Mouse (Mus musculus) T-helper 1 cell (primary cell): ENCODE results near the gene Hapln2.

ENCODE experiments used
- in situ Hi-C: fragments of 300-600 bp; cut with MboI, MseI; formaldehyde crosslinking; loops from one replicate; pipeline ENCODE4 v1.15.1; 2025; ENCODE audit warnings: high pct_unique_total_duplicates

The Hapln2 gene

GRCm38 (mm10) chr3:88005822-88006786, 21.3 kb downstream of the Hapln2 start:
- in situ Hi-C loops: no loop called here

DNA sequence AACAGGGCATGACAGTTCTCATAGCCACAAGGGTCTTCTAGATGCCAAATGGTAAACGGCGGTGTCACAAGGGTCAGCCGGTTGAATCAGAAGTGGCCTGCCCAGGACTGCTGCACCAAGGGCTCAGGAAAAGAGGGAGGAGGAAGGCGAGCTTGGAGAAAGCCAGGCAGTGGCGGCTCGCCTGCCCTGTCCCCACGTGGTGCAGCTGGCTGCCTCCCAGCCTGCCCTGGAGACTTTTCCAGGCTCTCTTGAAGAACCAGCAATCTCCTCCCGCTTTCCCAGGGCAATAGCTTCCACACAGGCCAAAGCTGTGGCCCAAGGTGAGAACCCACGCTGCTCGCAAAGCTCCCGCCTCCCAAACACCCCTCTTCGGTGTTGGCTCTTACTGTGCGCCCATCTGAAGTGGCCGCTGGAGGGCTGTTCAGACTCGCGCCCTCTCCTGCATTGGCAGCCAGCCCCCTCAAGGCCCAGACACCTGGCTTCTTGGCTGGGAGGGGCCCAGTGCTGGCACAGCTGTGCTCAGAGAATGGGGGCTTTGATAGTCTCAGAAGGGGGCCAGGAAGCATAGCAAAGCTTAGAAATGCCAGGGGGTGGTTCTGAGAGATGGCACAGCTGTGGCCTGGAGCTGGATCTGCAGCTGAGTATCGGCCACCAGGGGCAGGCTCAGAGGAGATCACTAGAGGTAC, 24.9 kb downstream of the Hapln2 start:
- in situ Hi-C loops: loop anchor here (5.0 kb wide), 1 partner anchor 70 kb away; no protein-coding TSS in a partner anchor

DNA sequence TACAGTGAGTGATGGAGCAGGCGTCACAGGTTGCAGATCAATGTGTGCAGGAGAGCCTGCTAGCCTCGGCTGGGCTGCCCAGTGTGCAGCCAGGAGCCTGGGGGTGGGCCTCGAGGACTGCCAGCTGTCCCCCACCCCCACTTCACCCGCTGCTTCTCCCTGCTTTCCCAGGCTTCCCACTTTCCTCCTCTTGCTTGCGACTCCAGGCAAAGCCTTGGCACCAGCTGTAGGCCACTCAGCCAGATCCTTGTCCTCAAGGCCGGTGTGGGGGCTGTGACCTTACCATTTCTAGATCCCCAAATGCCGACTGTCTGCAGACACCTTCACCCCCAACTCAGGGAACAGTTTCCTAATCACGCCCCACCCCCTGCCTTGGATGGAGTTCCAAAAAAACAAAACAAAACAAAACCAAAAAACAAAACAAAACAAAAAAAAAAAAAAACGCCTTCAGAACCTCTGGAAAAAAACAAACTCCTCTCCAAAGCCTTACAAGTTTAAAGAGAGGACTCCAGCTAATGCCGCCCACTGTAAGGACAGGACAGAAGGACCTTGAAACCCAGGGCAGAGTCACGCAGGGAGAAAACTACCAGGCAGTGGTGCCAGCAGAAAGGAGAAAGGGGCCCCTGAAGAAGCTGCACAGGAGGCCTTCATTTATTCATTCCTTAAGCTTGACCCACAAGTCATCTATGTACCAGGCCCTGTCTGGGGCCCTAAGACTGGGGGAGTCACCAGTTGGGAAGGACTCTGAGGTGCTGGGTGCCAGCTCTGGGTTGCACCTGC, 26.4 kb downstream of the Hapln2 start:
- in situ Hi-C loops: loop anchor here (5.0 kb wide), 1 partner anchor 71 kb away; no protein-coding TSS in a partner anchor

DNA sequence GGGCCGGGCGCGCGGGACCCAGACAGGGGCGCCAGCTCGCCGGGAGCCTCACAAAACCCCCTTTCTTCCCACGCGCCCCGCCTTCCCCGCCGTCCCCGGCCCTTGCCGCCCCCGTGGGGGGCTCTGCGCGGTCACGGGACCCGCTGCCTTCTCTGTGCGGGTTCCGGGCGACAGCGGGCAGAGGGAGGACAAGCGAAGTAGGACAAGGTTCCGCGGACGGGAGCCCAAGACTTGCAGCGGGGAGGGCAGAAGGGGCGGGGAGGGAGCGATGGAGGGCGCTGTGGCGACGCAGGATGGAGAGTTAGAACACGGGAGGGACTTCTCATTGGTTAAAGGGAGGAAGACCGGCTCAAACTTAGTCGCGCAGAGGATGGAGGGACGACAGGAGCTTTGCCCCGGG, 27.2 kb downstream of the Hapln2 start, which contains the start of gene Bcan:
Gene Bcan (minus strand): TSS at position 50 of the 400 bp plus-strand sequence.
- in situ Hi-C loops: loop anchor here (5.0 kb wide), 1 partner anchor 72 kb away; no protein-coding TSS in a partner anchor

- in situ Hi-C loops: no loop called here
These were observed 28.0 kb downstream of the Hapln2 start for GRCm38 (mm10) chr3:87999243-87999895.

- in situ Hi-C loops: no loop called here
These were observed 28.6 kb downstream of the Hapln2 start for GRCm38 (mm10) chr3:87998747-87999146.

- in situ Hi-C loops: no loop called here
These were observed 30.3 kb downstream of the Hapln2 start for GRCm38 (mm10) chr3:87996971-87997614.

- in situ Hi-C loops: no loop called here
These were observed 31.0 kb downstream of the Hapln2 start for GRCm38 (mm10) chr3:87996401-87996800.

- in situ Hi-C loops: no loop called here
These were observed 32.1 kb downstream of the Hapln2 start for GRCm38 (mm10) chr3:87995331-87995730.

- in situ Hi-C loops: no loop called here
These were observed 33.9 kb downstream of the Hapln2 start for GRCm38 (mm10) chr3:87993436-87993835.

- in situ Hi-C loops: loop anchor here (10.0 kb wide), 1 partner anchor 55 kb away; the partner anchor contains the start of genes Isg20l2 and Rrnad1
These were observed 37.4 kb downstream of the Hapln2 start for GRCm38 (mm10) chr3:87989935-87990334.

GRCm38 (mm10) chr3:87988068-87988467, 39.3 kb downstream of the Hapln2 start:
- in situ Hi-C loops: loop anchor here (10.0 kb wide), 1 partner anchor 53 kb away; the partner anchor contains the start of genes Isg20l2 and Rrnad1

- in situ Hi-C loops: loop anchor here (10.0 kb wide), 1 partner anchor 53 kb away; the partner anchor contains the start of genes Isg20l2 and Rrnad1
These were observed 39.8 kb downstream of the Hapln2 start for GRCm38 (mm10) chr3:87987633-87988032.

DNA sequence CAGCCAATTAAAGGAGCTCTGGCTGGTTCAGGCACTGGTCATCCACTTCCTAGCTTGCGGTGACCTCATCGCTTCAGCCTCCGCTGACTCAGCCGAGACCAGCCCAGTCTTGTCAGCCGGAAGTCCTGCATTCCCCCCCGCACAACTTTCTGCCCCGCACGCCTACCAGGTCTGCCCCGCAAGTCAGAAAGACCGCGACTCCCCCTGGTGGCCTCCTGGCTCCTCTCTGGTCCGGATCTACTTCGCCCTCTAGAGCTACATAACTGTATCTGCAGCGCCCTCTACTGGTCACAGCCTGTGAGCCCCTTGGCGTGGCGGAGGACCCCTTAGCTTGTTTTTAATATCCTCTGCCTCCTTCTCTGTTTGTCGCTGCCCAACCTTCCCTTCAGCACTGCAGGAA, 40.5 kb downstream of the Hapln2 start:
- in situ Hi-C loops: loop anchor here (10.0 kb wide), 1 partner anchor 52 kb away; the partner anchor contains the start of genes Isg20l2 and Rrnad1

DNA sequence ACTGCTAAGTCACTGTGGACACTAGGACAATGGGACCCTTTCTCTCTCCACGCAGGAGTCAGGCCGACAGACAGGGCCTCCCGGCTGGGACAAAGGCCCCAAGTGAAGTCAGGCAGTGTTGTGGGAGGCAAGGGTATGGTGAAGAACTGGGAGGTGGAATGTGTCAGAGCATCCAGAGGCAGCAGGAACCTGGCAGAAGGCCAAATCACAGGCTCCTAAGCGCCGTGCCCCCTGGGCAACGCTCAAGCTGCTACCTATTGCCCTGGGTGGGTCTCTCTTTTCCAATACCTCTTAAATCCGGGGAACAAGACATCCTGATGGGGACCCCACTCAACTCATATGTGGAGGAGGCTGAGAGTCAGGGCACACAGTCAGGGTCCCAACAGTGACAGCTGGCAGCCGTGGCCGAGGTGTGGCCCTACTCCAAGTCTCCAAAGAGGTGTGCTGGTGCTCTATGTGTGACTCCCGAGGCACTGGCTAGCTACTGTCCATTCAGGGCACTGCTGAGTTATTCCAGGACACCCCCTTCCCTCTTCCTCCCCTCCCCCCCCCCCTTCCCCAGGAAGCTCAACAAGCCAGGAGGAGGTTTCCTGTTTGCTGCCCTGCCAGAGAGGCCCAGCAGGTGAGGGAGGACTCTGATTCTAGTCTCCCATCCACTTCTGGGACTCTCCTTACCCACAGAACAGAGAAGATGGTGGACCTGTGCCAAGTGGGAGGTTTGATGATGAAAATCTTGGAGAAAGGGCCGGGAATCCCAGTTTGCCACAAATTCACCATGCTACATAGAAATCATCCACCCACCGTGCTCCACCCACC, 41.7 kb downstream of the Hapln2 start:
- in situ Hi-C loops: loop anchor here (10.0 kb wide), 1 partner anchor 51 kb away; the partner anchor contains the start of genes Isg20l2 and Rrnad1

GRCm38 (mm10) chr3:87984094-87984493, 43.3 kb downstream of the Hapln2 start:
- in situ Hi-C loops: loop anchor here (10.0 kb wide), 1 partner anchor 49 kb away; the partner anchor contains the start of genes Isg20l2 and Rrnad1

- in situ Hi-C loops: loop anchor here (10.0 kb wide), 1 partner anchor 49 kb away; the partner anchor contains the start of genes Isg20l2 and Rrnad1
These were observed 43.8 kb downstream of the Hapln2 start for GRCm38 (mm10) chr3:87983627-87984026.

GRCm38 (mm10) chr3:87982836-87983601, 44.4 kb downstream of the Hapln2 start:
- in situ Hi-C loops: loop anchor here (10.0 kb wide), 1 partner anchor 48 kb away; the partner anchor contains the start of genes Isg20l2 and Rrnad1
